Mouse (Mus musculus) megakaryocyte, embryonic 14.5 days (primary cell): ENCODE results near the gene Matk.

Source experiments
- FLI1 ChIP-seq: IDR thresholded peaks from 2 replicates; pipeline ENCODE4 v1.6.1; 2012; ENCODE audit warnings: low read length, inconsistent platforms, mixed read lengths
- GATA1 ChIP-seq: IDR thresholded peaks from 3 replicates; pipeline ENCODE4 v1.6.1; 2012; ENCODE audit warnings: mixed read lengths, low read length, inconsistent platforms, borderline replicate concordance

GRCm38 (mm10) chr10:81265540-81265939 lies 12.8 kb downstream of the Matk start:
- TF ChIP-seq GATA1, result no peak
- TF ChIP-seq FLI1, result no peak
